Mouse (Mus musculus) megakaryocyte, embryonic 14.5 days (primary cell): ENCODE measurements around the gene Rundc1. TPM values are rescaled to one million over a fixed set of nuclear protein-coding genes. Genes with fewer than 3 reads are reported as not detected.
"Not testable (repeated sequence)": the region's sequence is repeated elsewhere in the genome, so short reads cannot be mapped to it uniquely, and the experiment has no call there.

Source experiments
- H3K27me3 ChIP-seq: replicated peaks from 2 replicates; pipeline ENCODE3; 2012; ENCODE audit warnings: inconsistent platforms
- H3K36me3 ChIP-seq: replicated peaks from 2 replicates; pipeline ENCODE3; 2012; ENCODE audit warnings: low read length, inconsistent platforms, mixed read lengths
- H3K4me1 ChIP-seq: 2 replicates; pipeline ENCODE4 v1.6.1; 2012; ENCODE audit warnings: inconsistent platforms
- H3K4me3 ChIP-seq: replicated peaks from 2 replicates; pipeline ENCODE3; 2012; ENCODE audit warnings: moderate library complexity, mild to moderate bottlenecking, inconsistent platforms
- H3K9me3 ChIP-seq: 2 replicates; pipeline ENCODE4 v1.6.1; 2012; ENCODE audit warnings: inconsistent platforms
- FLI1 ChIP-seq: IDR thresholded peaks from 2 replicates; pipeline ENCODE4 v1.6.1; 2012; ENCODE audit warnings: low read length, inconsistent platforms, mixed read lengths
- GATA1 ChIP-seq: IDR thresholded peaks from 3 replicates; pipeline ENCODE4 v1.6.1; 2012; ENCODE audit warnings: mixed read lengths, low read length, inconsistent platforms, borderline replicate concordance
- polyA plus RNA-seq: library from polyadenylated mRNA; stranded (reverse); fragments of >175 nt; gene quantifications from 2 replicates; pipeline ENCODE4 v1.2.3, GENCODE M21; 2012; ENCODE audit warnings: low replicate concordance; ENCODE audit not compliant: insufficient read depth

The Rundc1 gene
- polyA plus RNA-seq, 1 experiment, result 3.1 TPM

DNA sequence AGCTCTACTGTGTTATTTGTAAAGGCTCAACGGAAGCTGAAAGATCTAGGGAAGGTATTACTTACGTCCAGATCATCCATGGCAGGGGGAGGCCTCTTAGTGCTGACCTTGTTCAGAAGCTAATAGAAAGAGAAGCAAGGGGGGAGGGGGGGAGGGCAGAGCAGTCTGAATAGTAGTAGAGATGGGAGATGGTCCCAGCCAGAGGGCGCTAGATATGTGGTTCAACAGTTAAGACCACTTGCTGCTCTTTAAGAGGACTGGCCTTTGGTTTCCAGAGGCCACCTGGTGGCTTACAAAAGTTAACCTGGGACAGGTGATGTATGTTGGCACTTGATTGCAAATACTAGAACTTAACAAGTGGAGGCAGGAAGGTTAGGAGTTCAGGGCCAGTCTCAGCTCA lies 5.3 kb upstream of the Rundc1 start:
- H3K27me3 ChIP-seq, result no peaks in the 10 kb centered on the region
- H3K9me3 ChIP-seq, result no peaks in the 10 kb centered on the region
- H3K4me3 ChIP-seq, result no peak overlapping the region
- peaks cover 3% of the 10 kb centered on the region for H3K36me3 ChIP-seq
- H3K4me1 ChIP-seq, result peaks cover 48% of the 10 kb centered on the region
- no peak for TF ChIP-seq GATA1

DNA sequence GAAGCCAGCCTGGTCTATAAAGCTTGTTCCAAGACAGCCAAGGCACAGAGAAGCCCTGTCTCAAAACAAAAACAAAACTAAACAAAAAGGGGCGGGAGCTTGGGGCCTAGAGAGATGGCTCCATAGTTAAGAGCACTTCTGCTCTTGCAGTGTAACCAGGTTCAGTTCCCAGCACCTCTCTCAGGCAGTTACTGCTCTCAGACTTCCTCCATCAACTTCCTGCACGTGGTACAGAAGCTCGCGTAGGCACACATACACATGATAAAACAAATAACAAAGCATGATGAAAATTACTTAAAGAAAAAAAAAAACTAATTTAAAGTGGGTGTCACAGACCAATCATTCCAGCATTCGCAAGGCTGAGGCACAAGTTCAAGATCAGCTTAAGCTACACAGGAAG lies 4.7 kb upstream of the Rundc1 start:
- TF ChIP-seq FLI1 (no peak), GATA1 (no peak)
- Histone ChIP-seq H3K4me3 (no peak overlapping the region), H3K36me3 (peaks cover 3% of the 10 kb centered on the region), H3K27me3 (no peaks in the 10 kb centered on the region), H3K4me1 (peaks cover 49% of the 10 kb centered on the region), H3K9me3 (no peaks in the 10 kb centered on the region)

DNA sequence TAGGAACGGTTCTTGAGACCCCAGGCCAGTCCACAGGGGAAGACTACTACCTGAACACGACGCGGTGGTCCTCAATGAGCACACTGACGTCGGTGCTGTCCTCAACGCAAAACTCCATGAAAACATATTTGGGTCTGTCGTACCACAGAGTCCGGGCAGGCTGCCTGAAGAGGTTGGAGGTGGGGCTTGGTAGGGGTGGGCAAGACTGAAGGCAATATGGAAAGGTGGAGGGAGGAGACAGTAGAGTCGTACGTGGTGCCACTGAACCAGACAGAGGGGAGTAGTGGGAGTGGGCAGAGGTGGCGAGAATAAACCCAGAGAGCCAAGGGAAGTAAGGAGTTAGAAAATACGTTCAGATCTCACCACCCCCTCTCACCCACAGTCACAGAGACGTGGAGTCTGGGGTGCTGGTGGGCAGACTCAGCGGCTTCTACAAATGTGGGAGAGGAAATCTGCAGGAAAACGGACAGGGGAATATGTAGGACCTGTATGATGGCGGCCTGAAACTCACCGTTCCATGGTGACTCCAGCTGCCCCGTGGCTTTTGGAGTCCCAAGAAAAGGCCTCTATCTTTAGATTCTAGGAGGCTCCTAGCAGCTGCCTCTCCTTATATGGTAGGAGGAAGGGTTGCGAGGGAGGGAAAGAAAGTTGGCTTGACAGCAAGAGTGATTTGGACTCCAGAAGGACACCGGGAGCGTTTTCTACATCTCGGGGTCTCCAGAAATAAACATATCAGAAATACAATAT lies 607 bp upstream of the Rundc1 start, which contains the start of gene Gm27029:
Gene Gm27029, minus strand, starts transcription at position 692 of the 747 bp plus-strand sequence.
- Histone ChIP-seq H3K9me3 (no peaks in the 10 kb centered on the region), H3K27me3 (no peaks in the 10 kb centered on the region)
- TF ChIP-seq FLI1, result no peak
- TF ChIP-seq GATA1, result no peak

GRCm38 (mm10) chr11:101426165-101426564 lies 1.3 kb downstream of the Rundc1 start:
- TF ChIP-seq GATA1, result no peak
- TF ChIP-seq FLI1, result no peak
- H3K4me3 ChIP-seq, result peak overlapping the region; percentile 99
- H3K4me1 ChIP-seq, result peaks cover 45% of the 10 kb centered on the region
- H3K36me3 ChIP-seq, result peaks cover 33% of the 10 kb centered on the region
- H3K9me3 ChIP-seq, result no peaks in the 10 kb centered on the region
- H3K27me3 ChIP-seq, result no peaks in the 10 kb centered on the region

More for the DNA sequence above, 607 bp upstream of the Rundc1 start, which contains the start of gene Gm27029:
- Histone ChIP-seq H3K4me1 (peaks cover 55% of the 10 kb centered on the region), H3K36me3 (peaks cover 14% of the 10 kb centered on the region), H3K4me3 (peak within 1 kb of the TSS; percentile 99)

- H3K4me3 ChIP-seq, result no peak overlapping the region
- no peaks in the 10 kb centered on the region for H3K9me3 ChIP-seq
- peaks cover 77% of the 10 kb centered on the region for H3K36me3 ChIP-seq
- TF ChIP-seq GATA1 (no peak), FLI1 (no peak)
- H3K4me1 ChIP-seq, result peaks cover 29% of the 10 kb centered on the region
- H3K27me3 ChIP-seq, result no peaks in the 10 kb centered on the region
Observed at GRCm38 (mm10) chr11:101431327-101431726, 6.4 kb downstream of the Rundc1 start.

GRCm38 (mm10) chr11:101433396-101433795 lies 8.5 kb downstream of the Rundc1 start:
- Histone ChIP-seq H3K4me1 (peaks cover 18% of the 10 kb centered on the region), H3K9me3 (no peaks in the 10 kb centered on the region), H3K36me3 (peaks cover 80% of the 10 kb centered on the region), H3K4me3 (no peak overlapping the region), H3K27me3 (no peaks in the 10 kb centered on the region)
- TF ChIP-seq GATA1 (no peak), FLI1 (no peak)

DNA sequence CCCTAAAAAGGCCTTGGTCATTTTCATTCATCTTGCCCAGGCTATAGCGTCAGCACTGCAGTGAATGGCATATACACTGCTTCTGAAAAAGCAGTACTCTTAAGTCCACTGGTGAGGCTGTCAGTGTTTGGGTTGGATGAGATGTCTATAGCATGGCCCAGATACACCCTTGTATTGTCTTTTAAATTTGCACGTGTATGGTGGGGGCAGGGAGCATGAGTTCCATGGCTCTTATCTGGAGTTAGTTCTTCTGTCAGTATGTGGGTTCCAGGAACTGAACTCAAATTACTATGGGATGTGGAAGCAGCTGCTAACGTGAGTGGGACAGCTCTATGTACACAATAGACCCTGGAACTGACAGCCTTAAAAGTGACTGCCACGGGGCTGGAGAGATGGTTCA lies 10.9 kb downstream of the Rundc1 start:
- Histone ChIP-seq H3K27me3 (no peaks in the 10 kb centered on the region), H3K36me3 (peaks cover 55% of the 10 kb centered on the region), H3K9me3 (no peaks in the 10 kb centered on the region), H3K4me1 (peaks cover 15% of the 10 kb centered on the region), H3K4me3 (no peak overlapping the region)
- no peak for TF ChIP-seq FLI1
- no peak for TF ChIP-seq GATA1

- TF ChIP-seq FLI1, result no peak
- TF ChIP-seq GATA1, result no peak
- no peak overlapping the region for H3K4me3 ChIP-seq
- peaks cover 15% of the 10 kb centered on the region for H3K4me1 ChIP-seq
- H3K9me3 ChIP-seq, result no peaks in the 10 kb centered on the region
- H3K27me3 ChIP-seq, result no peaks in the 10 kb centered on the region
- H3K36me3 ChIP-seq, result peaks cover 45% of the 10 kb centered on the region
Observed at GRCm38 (mm10) chr11:101436916-101437315, 12.0 kb downstream of the Rundc1 start.

- not testable (repeated sequence) for H3K4me3 ChIP-seq
- peaks cover 37% of the 10 kb centered on the region for H3K36me3 ChIP-seq
Observed at GRCm38 (mm10) chr11:101438006-101438405, 13.1 kb downstream of the Rundc1 start.

GRCm38 (mm10) chr11:101441450-101442126 lies 16.7 kb downstream of the Rundc1 start:
- peak overlapping the region; percentile 95 for H3K4me3 ChIP-seq
- H3K36me3 ChIP-seq, result peaks cover 38% of the 10 kb centered on the region
- H3K9me3 ChIP-seq, H3K27me3 ChIP-seq: not testable (repeated sequence)
- H3K4me1 ChIP-seq, result peaks cover 32% of the 10 kb centered on the region

More at GRCm38 (mm10) chr11:101438006-101438405, 13.1 kb downstream of the Rundc1 start:
- H3K9me3 ChIP-seq, H3K27me3 ChIP-seq: not testable (repeated sequence)
- peaks cover 18% of the 10 kb centered on the region for H3K4me1 ChIP-seq
